In genomic region chr10:88214800-88215514, GRCm38 (mm10) we compare ENCODE assay signal across 24 mouse cellular contexts.
"Had no signal": no experiment of that assay in that cellular context is flagged by ENCODE, and none has a peak within 500 bp of the region (broad histone marks: within the 10 kb centered on the region; RNA-seq: fewer than 3 reads in every experiment).

No protein-coding gene starts in this region.

- H3K4me2 ChIP-seq: heart, embryonic 12.5 days; hindbrain, embryonic 13.5 days; hindbrain, embryonic 15.5 days; kidney, embryonic 15.5 days; limb, embryonic 13.5 days; limb, embryonic 15.5 days had no signal

- H3K27ac ChIP-seq: heart, embryonic 10.5 days; hindbrain, embryonic 13.5 days; hindbrain, embryonic 15.5 days; hindbrain, postnatal 0 days; kidney, embryonic 15.5 days; kidney, postnatal 0 days; limb, embryonic 13.5 days; limb, embryonic 15.5 days had no signal

- H3K4me3 ChIP-seq: heart, embryonic 10.5 days; heart, embryonic 12.5 days; hindbrain, embryonic 13.5 days; hindbrain, embryonic 15.5 days; kidney, embryonic 15.5 days; limb, embryonic 13.5 days; limb, embryonic 15.5 days had no signal

- H3K27me3 ChIP-seq: heart, embryonic 12.5 days; hindbrain, embryonic 13.5 days; hindbrain, embryonic 15.5 days; kidney, embryonic 15.5 days; limb, embryonic 13.5 days; limb, embryonic 15.5 days had no signal

- DNase-seq: forebrain, postnatal 0 days; gastrocnemius, postnatal 14 days; gastrocnemius, postnatal 36 days; heart, adult 18-20 months; heart, postnatal 10 days; heart, postnatal 36 days; kidney, adult 11 months; kidney, adult 2 months; kidney, adult 9 months; kidney, postnatal 14 days; kidney, postnatal 36 days; layer of hippocampus, adult 9-11 months; layer of hippocampus, postnatal 36 days; left cerebral cortex, postnatal 4 days had no signal

- H3K4me1 ChIP-seq: heart, embryonic 10.5 days; heart, embryonic 12.5 days; hindbrain, embryonic 13.5 days; hindbrain, embryonic 15.5 days; kidney, embryonic 15.5 days; limb, embryonic 13.5 days; limb, embryonic 15.5 days had no signal

- H3K9me3 ChIP-seq: heart, embryonic 10.5 days; heart, embryonic 12.5 days; hindbrain, embryonic 13.5 days; hindbrain, embryonic 15.5 days; kidney, embryonic 15.5 days; limb, embryonic 13.5 days; limb, embryonic 15.5 days had no signal

- ATAC-seq: forebrain, postnatal 0 days; hindbrain, postnatal 0 days; intestine, embryonic 16.5 days had no signal

- H3K9ac ChIP-seq: forebrain, postnatal 0 days; heart, embryonic 12.5 days; hindbrain, embryonic 13.5 days; hindbrain, embryonic 15.5 days; kidney, embryonic 15.5 days; limb, embryonic 13.5 days; limb, embryonic 15.5 days had no signal
